Mouse (Mus musculus) heart, postnatal 0 days (tissue): ENCODE results near the gene Bhlha15. TPM values are rescaled to one million over a fixed set of nuclear protein-coding genes. Genes with fewer than 3 reads are reported as not detected.

Source experiments
- ATAC-seq: fragments of 200-750 bp; cut with Nextera tagmentation; 2 replicates; pipeline ENCODE4 v1.8.0; 2017; ENCODE audit warnings: low read depth, moderate number of reproducible peaks, moderate library complexity; ENCODE audit not compliant: insufficient read depth
- DNase-seq: peaks from one replicate; pipeline ENCODE4 v3.0.0-alpha.2; 2016; ENCODE audit warnings: low spot score
- H3K27ac ChIP-seq: fragments of 300-500 bp; sonication (generic); 2 replicates; pipeline ENCODE4 v1.5.1; 2014; ENCODE audit warnings: low read depth, mild to moderate bottlenecking
- H3K27me3 ChIP-seq: fragments of 300-500 bp; sonication (generic); 2 replicates; pipeline ENCODE4 v1.6.1; 2014; ENCODE audit warnings: low read length, mixed read lengths; ENCODE audit not compliant: control insufficient read depth, insufficient read depth
- H3K36me3 ChIP-seq: fragments of 300-500 bp; sonication (generic); replicated peaks from 2 replicates; pipeline ENCODE4 v1.6.1; 2014; ENCODE audit warnings: low read length, mixed read lengths; ENCODE audit not compliant: control insufficient read depth, insufficient read depth
- H3K4me1 ChIP-seq: fragments of 300-500 bp; sonication (generic); 2 replicates; pipeline ENCODE4 v1.6.1; 2014; ENCODE audit warnings: antibody characterized with exemption; ENCODE audit not compliant: control insufficient read depth, insufficient read depth
- H3K4me2 ChIP-seq: fragments of 300-500 bp; sonication (generic); 2 replicates; pipeline ENCODE4 v1.6.1; 2014; ENCODE audit warnings: low read depth, mild to moderate bottlenecking, low read length, moderate library complexity
- H3K4me3 ChIP-seq: fragments of 300-500 bp; sonication (generic); 2 replicates; pipeline ENCODE4 v1.5.1; 2014; ENCODE audit warnings: low read depth, low read length
- H3K9ac ChIP-seq: fragments of 300-500 bp; sonication (generic); replicated peaks from 2 replicates; pipeline ENCODE4 v1.6.1; 2014; ENCODE audit warnings: low read depth, low read length, mixed read lengths
- H3K9me3 ChIP-seq: fragments of 300-500 bp; sonication (generic); replicated peaks from 2 replicates; pipeline ENCODE4 v1.6.1; 2016; ENCODE audit warnings: low read length; ENCODE audit not compliant: control insufficient read depth
- CTCF ChIP-seq: IDR thresholded peaks from 2 replicates; pipeline ENCODE4 v1.5.1; 2016; ENCODE audit warnings: antibody characterized with exemption, control low read depth, low read depth
- EP300 ChIP-seq: IDR thresholded peaks from 2 replicates; pipeline ENCODE4 v1.6.1; 2016; ENCODE audit warnings: antibody characterized with exemption, low read depth
- WGBS: fragments of 180-500 bp; shearing (Covaris S2); extraction: QIAGEN DNeasy Blood & Tissue Kit; methylation state at CpG from one replicate; pipeline ENCODE4 v1.1.7; 2014; 5-methylcytosine and 5-hydroxymethylcytosine counted together
- polyA plus RNA-seq: library from polyadenylated mRNA; unstranded; fragments of >200 nt; fragmentation: Nextera tagmentation; extraction: Ambion mirVana; gene quantifications from 2 replicates; pipeline ENCODE4 v1.2.1, GENCODE M21; 2015
- total RNA-seq: library from RNA; depleted of rRNA; stranded (reverse); fragments of >200 nt; gene quantifications from 2 replicates; pipeline ENCODE4 v1.2.3, GENCODE M21; 2014; ENCODE audit warnings: low replicate concordance

Bhlha15 gene
- total and polyA plus RNA-seq, 2 experiments from 2014 or later = 0.04 to 0.31 TPM

DNA sequence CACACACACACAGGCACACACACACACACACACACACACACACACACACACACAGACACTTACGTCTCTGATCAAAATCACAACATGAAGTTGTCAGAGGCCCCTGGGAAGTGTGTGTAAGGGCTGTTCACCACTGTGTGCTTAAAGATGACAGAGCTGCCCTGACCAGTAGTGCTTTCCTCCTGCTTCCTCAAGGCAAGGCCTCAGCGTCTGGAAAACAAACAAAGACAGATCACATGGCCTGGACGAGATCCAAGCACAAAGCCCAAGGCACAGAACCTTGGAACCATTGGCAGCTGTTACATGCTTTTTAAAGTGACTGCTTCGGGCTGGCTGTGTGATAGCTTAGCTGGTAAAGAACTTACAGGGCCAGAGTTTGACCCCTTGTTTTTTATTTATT lies 31.5 kb upstream of the Bhlha15 start:
- Histone ChIP-seq H3K9ac (no peak overlapping the region), H3K27me3 (no peaks in the 10 kb centered on the region), H3K36me3 (peaks cover 29% of the 10 kb centered on the region; the same call in 1 of the 2 replicates), H3K27ac (no peak overlapping the region), H3K9me3 (no peaks in the 10 kb centered on the region), H3K4me2 (no peak overlapping the region), H3K4me1 (no peaks in the 10 kb centered on the region), H3K4me3 (no peak overlapping the region)
- WGBS = 18% methylated on average over 4 of the region's 4 CpGs
- DNase-seq (peak; percentile 46), ATAC-seq (peak; percentile 57)
- TF ChIP-seq EP300 (no peak), CTCF (no peak)

DNA sequence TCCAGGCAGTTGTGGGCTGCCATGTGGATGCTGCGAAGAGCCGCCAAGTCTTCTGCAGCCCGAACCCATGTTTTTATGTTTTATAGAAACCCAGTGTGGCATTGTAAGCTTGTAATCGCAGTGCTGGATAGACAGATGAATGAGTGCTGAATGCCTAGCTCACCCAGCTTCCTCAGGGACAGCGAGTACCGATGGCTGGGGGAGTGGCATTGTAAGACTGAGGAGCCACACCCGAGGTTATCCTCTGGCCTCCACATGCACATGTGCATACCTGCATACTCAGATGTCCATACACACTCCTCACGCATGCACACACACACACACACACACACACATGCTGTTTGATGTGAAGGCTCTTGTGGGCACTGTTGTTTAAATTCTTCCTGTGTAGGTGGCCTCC lies 30.9 kb upstream of the Bhlha15 start:
- ATAC-seq = no peak
- Histone ChIP-seq H3K27ac (no peak overlapping the region), H3K36me3 (peaks cover 29% of the 10 kb centered on the region; the same call in 1 of the 2 replicates), H3K4me1 (no peaks in the 10 kb centered on the region), H3K4me2 (no peak overlapping the region), H3K4me3 (no peak overlapping the region), H3K9me3 (no peaks in the 10 kb centered on the region), H3K27me3 (no peaks in the 10 kb centered on the region), H3K9ac (no peak overlapping the region)
- DNase-seq = no peak
- 82% methylated on average over 8 of the region's 8 CpGs for WGBS
- TF ChIP-seq EP300 (no peak), CTCF (no peak)

DNA sequence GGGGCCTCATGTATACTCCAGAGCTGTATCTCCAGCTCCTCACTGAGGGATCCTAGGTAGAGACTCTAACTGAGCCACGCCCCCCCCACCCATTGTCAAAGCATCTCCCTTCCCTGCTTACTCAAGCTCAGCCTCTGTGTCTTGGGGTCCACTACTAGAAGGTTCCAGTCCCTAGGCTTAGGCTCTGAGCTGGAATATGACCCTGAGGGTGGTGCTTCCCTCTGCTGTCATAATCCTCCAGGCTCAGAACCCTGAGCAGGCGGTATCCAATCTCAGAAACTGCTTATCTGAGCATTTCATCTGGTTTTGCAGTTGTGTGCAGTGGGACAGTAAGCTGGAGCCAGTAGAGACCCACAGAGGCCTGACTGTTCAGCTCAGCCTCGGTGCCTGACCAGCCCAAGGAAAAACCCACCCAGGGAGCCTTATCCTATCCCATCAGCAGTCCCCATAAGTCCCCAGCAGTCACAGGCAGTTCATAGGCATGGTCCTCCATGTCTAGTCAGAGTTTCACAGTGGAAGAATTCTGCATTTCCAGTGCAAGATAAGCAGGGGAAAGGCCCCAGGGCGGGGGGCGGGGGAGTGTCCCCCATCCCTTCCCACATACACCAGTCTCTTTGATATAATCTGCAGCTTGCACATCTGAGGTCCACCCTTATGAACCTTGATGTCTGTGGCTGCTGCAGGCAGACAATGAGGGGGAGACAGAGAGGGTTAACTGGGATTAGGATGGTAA lies 27.8 kb upstream of the Bhlha15 start:
- no peaks in the 10 kb centered on the region for H3K4me1 ChIP-seq
- H3K27ac ChIP-seq = no peak overlapping the region
- no peak overlapping the region for H3K4me2 ChIP-seq
- H3K36me3 ChIP-seq = peaks cover 38% of the 10 kb centered on the region
- H3K4me3 ChIP-seq = no peak overlapping the region
- ATAC-seq = no peak
- no peaks in the 10 kb centered on the region for H3K9me3 ChIP-seq
- WGBS = 77% methylated on average over 5 of the region's 5 CpGs
- H3K9ac ChIP-seq = no peak overlapping the region
- no peak for TF ChIP-seq EP300
- TF ChIP-seq CTCF = no peak
- no peak for DNase-seq
- no peaks in the 10 kb centered on the region for H3K27me3 ChIP-seq

DNA sequence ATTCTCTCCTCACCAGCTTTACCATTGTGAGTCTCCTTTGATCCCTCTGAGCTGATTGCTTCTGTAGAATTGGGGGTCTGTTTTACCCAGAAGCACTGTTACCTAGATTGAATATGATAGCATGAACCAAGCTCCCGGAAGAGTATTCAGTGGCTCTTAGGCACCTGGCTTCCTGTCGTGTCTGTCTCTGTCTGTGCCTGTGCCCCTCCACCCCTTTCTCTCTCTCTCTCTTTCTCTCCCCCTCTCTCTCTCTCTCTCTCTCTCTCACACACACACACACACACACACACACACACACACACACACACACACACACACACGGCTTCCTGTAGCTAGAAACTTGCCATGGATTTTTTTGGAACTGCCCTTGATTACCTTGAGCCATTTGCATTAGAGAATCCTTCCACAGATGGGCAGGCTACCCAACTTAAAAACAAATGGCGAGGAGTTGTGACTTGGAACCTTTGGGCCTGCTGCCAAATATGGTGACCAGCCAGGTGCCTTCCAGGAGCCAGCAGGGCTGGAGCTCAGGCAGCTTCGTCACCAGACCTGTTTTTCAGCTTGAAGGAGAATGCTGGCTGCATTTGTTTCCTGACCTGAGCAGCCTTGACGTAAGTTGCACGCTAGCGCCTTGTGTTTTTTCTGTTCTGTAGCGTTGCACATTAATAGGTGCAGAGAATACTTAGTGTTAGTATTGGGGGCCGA lies 27.1 kb upstream of the Bhlha15 start:
- H3K4me3 ChIP-seq = no peak overlapping the region
- TF ChIP-seq EP300 (no peak), CTCF (no peak)
- 71% methylated on average over 10 of the region's 10 CpGs for WGBS
- no peak overlapping the region for H3K4me2 ChIP-seq
- DNase-seq = no peak
- no peak overlapping the region for H3K27ac ChIP-seq
- ATAC-seq = no peak
- no peaks in the 10 kb centered on the region for H3K9me3 ChIP-seq
- no peaks in the 10 kb centered on the region for H3K27me3 ChIP-seq
- H3K36me3 ChIP-seq = peaks cover 35% of the 10 kb centered on the region
- no peak overlapping the region for H3K9ac ChIP-seq
- H3K4me1 ChIP-seq = no peaks in the 10 kb centered on the region

DNA sequence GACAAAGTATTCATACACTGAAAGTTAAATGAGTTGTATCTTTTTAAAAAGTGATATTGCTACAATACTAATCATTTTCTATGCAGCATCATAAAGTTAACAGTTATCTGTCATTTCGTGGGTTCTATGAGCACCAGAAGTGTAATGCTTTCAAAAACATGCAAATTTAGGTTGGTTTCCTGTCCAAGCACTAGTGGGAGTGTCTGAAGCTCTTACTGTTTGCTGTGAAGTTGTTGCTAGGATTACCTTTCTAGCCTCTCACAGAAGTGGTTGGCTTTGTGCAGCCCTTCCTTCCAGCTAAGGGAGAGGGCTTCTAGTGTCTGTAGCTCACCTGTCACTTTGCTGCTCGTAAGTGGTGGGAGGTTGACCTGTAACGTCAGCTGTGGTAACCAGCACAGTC lies 24.3 kb upstream of the Bhlha15 start:
- Histone ChIP-seq H3K9ac (no peak overlapping the region), H3K36me3 (peaks cover 43% of the 10 kb centered on the region), H3K4me2 (no peak overlapping the region), H3K4me1 (no peaks in the 10 kb centered on the region), H3K9me3 (no peaks in the 10 kb centered on the region), H3K27ac (no peak overlapping the region), H3K4me3 (no peak overlapping the region), H3K27me3 (no peaks in the 10 kb centered on the region)
- 63% methylated on average over 3 of the region's 3 CpGs for WGBS
- ATAC-seq (no peak), DNase-seq (no peak)
- TF ChIP-seq CTCF = no peak
- TF ChIP-seq EP300 = no peak
